ENCODE assay signal across 12 mouse cellular contexts in genomic region chr6:12020156-12020555, GRCm38 (mm10).
"Had no signal": no experiment of that assay in that cellular context is flagged by ENCODE, and none has a peak within 500 bp of the region (broad histone marks: within the 10 kb centered on the region; RNA-seq: fewer than 3 reads in every experiment).

No protein-coding gene starts in this region.

- H3K27me3 ChIP-seq: liver, embryonic 12.5 days; lung, embryonic 15.5 days; neural tube, embryonic 15.5 days had no signal

- H3K9me3 ChIP-seq: liver, embryonic 12.5 days; lung, embryonic 15.5 days; neural tube, embryonic 15.5 days had no signal

- H3K27ac ChIP-seq: kidney, postnatal 0 days; left cerebral cortex, adult 2 months; liver, embryonic 12.5 days; lung, embryonic 15.5 days; neural tube, embryonic 15.5 days; stomach, postnatal 0 days had no signal

- H3K4me3 ChIP-seq: left cerebral cortex, adult 2 months; liver, embryonic 12.5 days; lung, embryonic 15.5 days; myocyte; neural tube, embryonic 15.5 days had no signal

- ATAC-seq: liver, embryonic 12.5 days had no signal

- DNase-seq: lung, postnatal 14 days; midbrain, embryonic 14.5 days; right cerebral cortex, adult 18-20 months; right cerebral cortex, postnatal 25 days; thymus, postnatal 4 days had no signal

- H3K4me1 ChIP-seq: lung, embryonic 15.5 days had no signal
